10 mouse cellular contexts compared by ENCODE assay signal in the genomic region with DNA sequence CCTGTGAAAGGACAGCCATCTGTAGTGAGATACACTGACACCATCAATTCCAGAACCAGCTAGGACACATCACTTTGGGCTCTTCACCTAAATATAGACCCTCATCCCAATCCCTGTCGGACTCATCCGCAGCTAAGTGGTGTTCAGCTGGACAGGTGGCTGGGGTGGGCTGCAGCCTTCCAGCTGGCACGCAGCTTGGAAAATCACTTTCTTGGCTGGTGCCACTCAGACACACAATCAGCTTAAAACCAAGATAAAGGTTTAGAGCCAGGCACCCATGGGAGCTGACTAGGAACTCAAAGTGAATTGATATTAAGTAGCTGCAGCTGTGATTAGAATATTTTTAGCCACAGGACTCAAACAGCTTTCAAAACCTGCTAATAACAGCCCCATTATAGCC. TPM values are rescaled to one million over a fixed set of nuclear protein-coding genes. Genes with fewer than 3 reads are reported as not detected.
A peak's percentile ranks its signal among the peaks of the same experiment; 100 is the strongest.
DNase-seq lines count a peak whose midpoint lies in the region; ATAC-seq and TF ChIP-seq lines count a peak whose summit lies in the region.
"Had no signal": no experiment of that assay in that cellular context is flagged by ENCODE, and none has a peak within 500 bp of the region (broad histone marks: within the 10 kb centered on the region; RNA-seq: fewer than 3 reads in every experiment).

No protein-coding gene starts in this region.

- H3K9ac ChIP-seq in hindbrain, postnatal 0 days (replicated peaks; ENCODE audit: low read length) = no peak overlapping the region
- H3K9ac ChIP-seq in hindbrain, embryonic 14.5 days = no peak overlapping the region
- H3K9ac ChIP-seq: liver, embryonic 14.5 days had no signal

- WGBS in hindbrain, postnatal 0 days = 43% methylated on average over 3 of the region's 3 CpGs
- 69% methylated on average over 3 of the region's 3 CpGs for WGBS in hindbrain, embryonic 14.5 days

- no peaks in the 10 kb centered on the region for H3K9me3 ChIP-seq in hindbrain, postnatal 0 days (ENCODE audit: low read length)
- no peaks in the 10 kb centered on the region for H3K9me3 ChIP-seq in hindbrain, embryonic 14.5 days (ENCODE audit: control insufficient read depth, low read length)

- H3K36me3 ChIP-seq in hindbrain, postnatal 0 days (ENCODE audit: insufficient read depth, low read length) = peaks cover 29% of the 10 kb centered on the region; the same call in 1 of the 2 replicates
- H3K36me3 ChIP-seq in hindbrain, embryonic 14.5 days (replicated peaks; ENCODE audit: control insufficient read depth, insufficient read depth) = peaks cover 46% of the 10 kb centered on the region

- H3K4me3 ChIP-seq in hindbrain, postnatal 0 days (ENCODE audit: low read length) = no peak overlapping the region
- no peak overlapping the region for H3K4me3 ChIP-seq in hindbrain, embryonic 14.5 days (replicated peaks; ENCODE audit: low read length)

- no peaks in the 10 kb centered on the region for H3K4me1 ChIP-seq in hindbrain, postnatal 0 days (ENCODE audit: insufficient read depth, low read length)
- no peaks in the 10 kb centered on the region for H3K4me1 ChIP-seq in hindbrain, embryonic 14.5 days (replicated peaks; ENCODE audit: control insufficient read depth, insufficient read depth, low read length)

- ATAC-seq in hindbrain, postnatal 0 days = no peak
- ATAC-seq in hindbrain, embryonic 14.5 days (ENCODE audit: low FRiP score) = no peak
- no peak for ATAC-seq in erythroid progenitor cell, adult 5-6 weeks (replicated peaks; ENCODE audit: low FRiP score, poor library complexity, severe bottlenecking)

- TF ChIP-seq CTCF in hindbrain, postnatal 0 days (IDR thresholded peaks at IDR 0.05; ENCODE audit: low read depth) = no peak
- TF ChIP-seq CTCF in brain, embryonic 14.5 days (IDR thresholded peaks at IDR 0.05; ENCODE audit: borderline replicate concordance, extremely low read depth, insufficient read depth, insufficient read length) = no peak

- peak overlapping the region; percentile 11; the same call in 1 of the 2 replicates for H3K27ac ChIP-seq in hindbrain, postnatal 0 days
- no peak overlapping the region for H3K27ac ChIP-seq in hindbrain, embryonic 14.5 days
- H3K27ac ChIP-seq: liver, embryonic 14.5 days had no signal

- H3K27me3 ChIP-seq in hindbrain, postnatal 0 days (ENCODE audit: insufficient read depth, low read length) = no peaks in the 10 kb centered on the region
- no peaks in the 10 kb centered on the region for H3K27me3 ChIP-seq in hindbrain, embryonic 14.5 days (ENCODE audit: control insufficient read depth, insufficient read depth, low read length)
- H3K27me3 ChIP-seq: CH12.LX had no signal

- DNase-seq in hindbrain, postnatal 0 days (ENCODE audit: low spot score) = peak; percentile 64
- DNase-seq in hindbrain, embryonic 14.5 days (ENCODE audit: low spot score) = no peak
- peak; percentile 75 for DNase-seq in brain, embryonic 14.5 days (ENCODE audit: low read depth)
- DNase-seq in gastrocnemius, postnatal 25 days = peak; percentile 45
- peak; percentile 82 for DNase-seq in heart, postnatal 4 days
- DNase-seq in frontal cortex, adult 2 months (ENCODE audit: extremely low spot score in 1 of 2, low spot score in 1 of 2) = no peak
- DNase-seq in ovary, postnatal 14 days (ENCODE audit: low spot score) = no peak

- H3K4me2 ChIP-seq in hindbrain, postnatal 0 days (ENCODE audit: low read depth, low read length) = no peak overlapping the region
- no peak overlapping the region for H3K4me2 ChIP-seq in hindbrain, embryonic 14.5 days (replicated peaks)

- no peak for TF ChIP-seq POLR2A in brain, embryonic 14.5 days (IDR thresholded peaks at IDR 0.05; ENCODE audit: borderline replicate concordance, extremely low read depth, insufficient read depth, insufficient read length, poor library complexity, severe bottlenecking)

RNA-seq across cellular contexts. Expression of a gene that starts 7.9 kb away (rescaled TPM):
- 32.2 and 41.9 TPM in 2 replicates for total RNA-seq in hindbrain, postnatal 0 days (2014; rRNA removed)
- 39.5 and 44.6 TPM in 2 replicates for polyA plus RNA-seq in hindbrain, postnatal 0 days (2015; fragmentation: Nextera tagmentation; extraction: Ambion mirVana)
- polyA plus RNA-seq in hindbrain, embryonic 14.5 days (2014; fragmentation: Nextera tagmentation; extraction: Ambion mirVana) = 29.8 and 32.2 TPM in 2 replicates
- 38.1 and 41.8 TPM in 2 replicates for polyA plus RNA-seq in brain, embryonic 14.5 days (2012; rRNA removed)
- 1 to 10 TPM; 7.5 to 8.1 TPM for total RNA-seq in gastrocnemius, postnatal 25 days (2021)
- 10 to 100 TPM; 14.2 to 14.4 TPM for total RNA-seq in heart, postnatal 4 days (2021)
- 1.8 TPM in 1 of 2 replicates, not detected in the other for total RNA-seq in erythroid progenitor cell, adult 5-6 weeks (2015; ENCODE audit: low replicate concordance)
- 1.3 and 2.3 TPM in 2 replicates for total RNA-seq in erythroid progenitor cell, adult 5-6 weeks (2017; ENCODE audit: low replicate concordance)
- 43.4 and 44.9 TPM in 2 replicates for polyA plus RNA-seq in frontal cortex, adult 2 months (2012; rRNA removed)

Comparison
In these comparisons a context has a peak if more than half of its experiments do, and no peak if none do; other contexts are left out.
1. DNase-seq: peak in hindbrain, postnatal 0 days (single experiment), brain, embryonic 14.5 days (single experiment), gastrocnemius, postnatal 25 days (single experiment) and heart, postnatal 4 days (single experiment); none in hindbrain, embryonic 14.5 days (single experiment), frontal cortex, adult 2 months (0 of 2) and ovary, postnatal 14 days (single experiment).